ENCODE assay signal across 18 mouse cellular contexts in the genomic region with DNA sequence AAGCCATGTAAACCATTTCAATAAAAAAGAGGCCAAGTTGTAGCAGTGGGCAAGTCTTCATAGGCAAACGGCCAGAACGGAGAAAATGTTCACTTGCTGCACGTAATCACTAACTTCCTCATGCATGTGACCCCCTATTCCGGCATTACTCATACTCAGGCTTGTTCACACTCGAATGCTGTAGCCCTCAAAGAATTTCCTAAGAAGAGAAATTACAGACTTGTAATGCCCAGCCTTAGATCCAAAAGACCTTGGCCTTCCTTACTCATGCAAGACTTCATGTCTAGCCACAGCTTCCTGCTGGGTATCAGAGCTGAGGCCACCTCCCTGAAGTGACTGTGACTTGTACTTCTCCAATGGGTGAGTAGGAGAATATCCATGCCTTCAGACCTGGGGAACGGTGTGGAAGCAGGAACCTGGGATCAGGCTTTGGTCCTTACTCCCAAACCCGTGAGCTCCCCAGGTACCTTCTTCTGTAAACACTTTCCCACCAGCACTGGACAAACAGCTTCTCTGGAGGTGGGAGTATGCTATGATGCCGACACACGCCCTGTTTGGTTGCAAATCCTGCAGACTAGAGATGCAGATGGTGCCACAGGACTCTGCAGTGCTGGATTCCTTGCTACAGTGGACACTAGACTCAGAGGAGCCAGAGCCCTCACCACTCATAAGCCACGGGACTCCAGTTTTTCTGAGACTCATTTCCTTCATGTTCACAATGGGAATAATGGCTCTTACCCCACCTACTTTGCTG. TPM values are rescaled to one million over a fixed set of nuclear protein-coding genes. Genes with fewer than 3 reads are reported as not detected.
DNase-seq lines count a peak whose midpoint lies in the region; ATAC-seq and TF ChIP-seq lines count a peak whose summit lies in the region.
"Had no signal": no experiment of that assay in that cellular context is flagged by ENCODE, and none has a peak within 500 bp of the region (broad histone marks: within the 10 kb centered on the region; RNA-seq: fewer than 3 reads in every experiment).

No protein-coding gene starts in this region.

- no peaks in the 10 kb centered on the region for H3K27me3 ChIP-seq in kidney, postnatal 0 days (ENCODE audit: insufficient read depth, low read length)
- peaks cover 2% of the 10 kb centered on the region for H3K27me3 ChIP-seq in megakaryocyte, embryonic 14.5 days (replicated peaks)
- H3K27me3 ChIP-seq in limb, embryonic 10.5 days (ENCODE audit: low read depth, poor library complexity, severe bottlenecking): no peaks in the 10 kb centered on the region
- H3K27me3 ChIP-seq: forebrain, embryonic 12.5 days; lung, embryonic 15.5 days; neural tube, embryonic 12.5 days had no signal

- H3K9me3 ChIP-seq in kidney, postnatal 0 days (replicated peaks; ENCODE audit: low read length): no peaks in the 10 kb centered on the region
- no peaks in the 10 kb centered on the region for H3K9me3 ChIP-seq in megakaryocyte, embryonic 14.5 days
- H3K9me3 ChIP-seq in limb, embryonic 10.5 days (replicated peaks): no peaks in the 10 kb centered on the region
- H3K9me3 ChIP-seq: embryonic facial prominence, embryonic 10.5 days; forebrain, embryonic 12.5 days; lung, embryonic 15.5 days; neural tube, embryonic 12.5 days had no signal

- no peak for TF ChIP-seq CTCF in kidney, postnatal 0 days (IDR thresholded peaks at IDR 0.05; ENCODE audit: low read depth)

- 77% methylated on average over 10 of the region's 10 CpGs for WGBS in kidney, postnatal 0 days
- 93% methylated on average over 10 of the region's 10 CpGs for WGBS in limb, embryonic 10.5 days

- H3K4me1 ChIP-seq in kidney, postnatal 0 days (replicated peaks; ENCODE audit: insufficient read depth, low read length): no peaks in the 10 kb centered on the region
- no peaks in the 10 kb centered on the region for H3K4me1 ChIP-seq in brown adipose tissue, adult 24 weeks (ENCODE audit: control insufficient read depth, insufficient read depth, insufficient read length, low read length)
- peaks cover 26% of the 10 kb centered on the region for H3K4me1 ChIP-seq in megakaryocyte, embryonic 14.5 days
- no peaks in the 10 kb centered on the region for H3K4me1 ChIP-seq in limb, embryonic 10.5 days
- H3K4me1 ChIP-seq: embryonic facial prominence, embryonic 10.5 days; forebrain, embryonic 12.5 days; lung, embryonic 15.5 days; neural tube, embryonic 12.5 days had no signal

- DNase-seq in kidney, postnatal 0 days (ENCODE audit: low spot score): peak; percentile 18
- DNase-seq in kidney, postnatal 10 days: no peak
- peak; percentile 4 for DNase-seq in NIH3T3 (ENCODE audit: low read depth)
- no peak for DNase-seq in spleen, postnatal 10 days (ENCODE audit: low spot score in 2 of 2)
- no peak for DNase-seq in limb, embryonic 10.5 days (ENCODE audit: low spot score)
- DNase-seq: heart, postnatal 36 days; kidney, adult 11 months; kidney, postnatal 14 days; left cerebral cortex, postnatal 4 days had no signal

- no peak overlapping the region for H3K4me2 ChIP-seq in kidney, postnatal 0 days (ENCODE audit: low read length)
- H3K4me2 ChIP-seq: forebrain, embryonic 12.5 days; liver, embryonic 11.5 days; lung, embryonic 15.5 days; neural tube, embryonic 12.5 days had no signal

- no peaks in the 10 kb centered on the region for H3K36me3 ChIP-seq in kidney, postnatal 0 days (ENCODE audit: insufficient read depth, low read length)
- H3K36me3 ChIP-seq in megakaryocyte, embryonic 14.5 days (replicated peaks; ENCODE audit: low read length): no peaks in the 10 kb centered on the region
- no peaks in the 10 kb centered on the region for H3K36me3 ChIP-seq in limb, embryonic 10.5 days
- H3K36me3 ChIP-seq: embryonic facial prominence, embryonic 10.5 days; forebrain, embryonic 12.5 days; lung, embryonic 15.5 days; neural tube, embryonic 12.5 days had no signal

- ATAC-seq in kidney, postnatal 0 days (replicated peaks; ENCODE audit: low FRiP score, low read depth): no peak
- ATAC-seq: hindbrain, embryonic 16.5 days had no signal

- no peak overlapping the region for H3K9ac ChIP-seq in kidney, postnatal 0 days (ENCODE audit: low read depth, low read length)
- H3K9ac ChIP-seq: forebrain, embryonic 12.5 days; lung, embryonic 15.5 days; neural tube, embryonic 12.5 days had no signal

- no peak overlapping the region for H3K4me3 ChIP-seq in kidney, postnatal 0 days (replicated peaks; ENCODE audit: low read depth, low read length)
- no peak overlapping the region for H3K4me3 ChIP-seq in brown adipose tissue, adult 24 weeks (ENCODE audit: insufficient read depth, low read depth, low read length)
- H3K4me3 ChIP-seq in megakaryocyte, embryonic 14.5 days (replicated peaks): peak overlapping the region; percentile 55
- H3K4me3 ChIP-seq in limb, embryonic 10.5 days: no peak overlapping the region
- H3K4me3 ChIP-seq: embryonic facial prominence, embryonic 10.5 days; forebrain, embryonic 12.5 days; lung, embryonic 15.5 days; neural tube, embryonic 12.5 days had no signal

- H3K27ac ChIP-seq in kidney, postnatal 0 days: no peak overlapping the region; the same call in 1 of the 2 replicates
- H3K27ac ChIP-seq in brown adipose tissue, adult 24 weeks (replicated peaks; ENCODE audit: low read depth, low read length): 0 out of 2 replicates have a peak overlapping the region, but pooled peaks have one; percentile 30
- H3K27ac ChIP-seq in limb, embryonic 10.5 days: no peak overlapping the region
- H3K27ac ChIP-seq: embryonic facial prominence, embryonic 10.5 days; forebrain, embryonic 12.5 days; lung, embryonic 15.5 days; neural tube, embryonic 12.5 days had no signal

RNA-seq across cellular contexts. Expression of a gene that starts 13.3 kb away (rescaled TPM):
- polyA plus RNA-seq in kidney, postnatal 0 days (2015; fragmentation: Nextera tagmentation; extraction: Ambion mirVana): 25.4 and 25.7 TPM in 2 replicates
- 2.4 and 2.8 TPM in 2 replicates for polyA plus RNA-seq in brown adipose tissue, adult 24 weeks (2012; ENCODE audit: insufficient read depth, insufficient read length, missing spikeins)
- 4.4 and 13.9 TPM in 2 replicates for polyA plus RNA-seq in megakaryocyte, embryonic 14.5 days (2012; ENCODE audit: insufficient read depth, low replicate concordance)
- 0.50 and 0.77 TPM in 2 replicates for polyA plus RNA-seq in limb, embryonic 10.5 days (2016; fragmentation: Nextera tagmentation; extraction: Ambion mirVana)

RNA-seq across cellular contexts. Expression of a gene that starts 45.5 kb away (rescaled TPM):
- polyA plus RNA-seq in kidney, postnatal 0 days (2015; fragmentation: Nextera tagmentation; extraction: Ambion mirVana): 0.80 and 1.2 TPM in 2 replicates
- 1.5 and 2.0 TPM in 2 replicates for polyA plus RNA-seq in brown adipose tissue, adult 24 weeks (2012; ENCODE audit: insufficient read depth, insufficient read length, missing spikeins)
- not detected in 2 replicates for polyA plus RNA-seq in megakaryocyte, embryonic 14.5 days (2012; ENCODE audit: insufficient read depth, low replicate concordance)
- polyA plus RNA-seq in limb, embryonic 10.5 days (2016; fragmentation: Nextera tagmentation; extraction: Ambion mirVana): not detected in 2 replicates
- polyA plus RNA-seq: embryonic facial prominence, embryonic 10.5 days; forebrain, embryonic 12.5 days; heart, embryonic 14.5 days; hindbrain, embryonic 16.5 days; liver, embryonic 11.5 days; lung, embryonic 15.5 days; neural tube, embryonic 12.5 days had no signal

RNA-seq across cellular contexts. Expression of a gene that starts 56.5 kb away (rescaled TPM):
- not detected in 2 replicates for polyA plus RNA-seq in kidney, postnatal 0 days (2015; fragmentation: Nextera tagmentation; extraction: Ambion mirVana)
- not detected in 2 replicates for polyA plus RNA-seq in brown adipose tissue, adult 24 weeks (2012; ENCODE audit: insufficient read depth, insufficient read length, missing spikeins)
- polyA plus RNA-seq in megakaryocyte, embryonic 14.5 days (2012; ENCODE audit: insufficient read depth, low replicate concordance): 17.3 TPM in 1 of 2 replicates, not detected in the other
- not detected in 2 replicates for polyA plus RNA-seq in limb, embryonic 10.5 days (2016; fragmentation: Nextera tagmentation; extraction: Ambion mirVana)
- polyA plus RNA-seq: embryonic facial prominence, embryonic 10.5 days; forebrain, embryonic 12.5 days; heart, embryonic 14.5 days; hindbrain, embryonic 16.5 days; lung, embryonic 15.5 days had no signal

Comparison
In these comparisons a context has a peak if more than half of its experiments do, and no peak if none do; other contexts are left out.
1. DNase-seq: peak in kidney, postnatal 0 days (single experiment) and NIH3T3 (single experiment); none in kidney, postnatal 10 days (single experiment), spleen, postnatal 10 days (0 of 2) and limb, embryonic 10.5 days (single experiment).